Mouse (Mus musculus) adrenal gland, adult 10 weeks (tissue): ENCODE data around the gene Rplp2. TPM values are rescaled to one million over a fixed set of nuclear protein-coding genes. Genes with fewer than 3 reads are reported as not detected.

Source experiments
- polyA plus RNA-seq: library from polyadenylated mRNA; stranded (reverse); fragments of 350-450 nt; fragmentation: Illumina TruSeq; extraction: RNeasy Lipid Tissue Mini Kit (QIAGEN cat#74804); gene quantifications from one replicate; pipeline ENCODE4 v1.2.3, GENCODE M21; 2014; ENCODE audit warnings: low read depth, low replicate concordance

The Rplp2 gene
- polyA plus RNA-seq, result 10.8 TPM

DNA sequence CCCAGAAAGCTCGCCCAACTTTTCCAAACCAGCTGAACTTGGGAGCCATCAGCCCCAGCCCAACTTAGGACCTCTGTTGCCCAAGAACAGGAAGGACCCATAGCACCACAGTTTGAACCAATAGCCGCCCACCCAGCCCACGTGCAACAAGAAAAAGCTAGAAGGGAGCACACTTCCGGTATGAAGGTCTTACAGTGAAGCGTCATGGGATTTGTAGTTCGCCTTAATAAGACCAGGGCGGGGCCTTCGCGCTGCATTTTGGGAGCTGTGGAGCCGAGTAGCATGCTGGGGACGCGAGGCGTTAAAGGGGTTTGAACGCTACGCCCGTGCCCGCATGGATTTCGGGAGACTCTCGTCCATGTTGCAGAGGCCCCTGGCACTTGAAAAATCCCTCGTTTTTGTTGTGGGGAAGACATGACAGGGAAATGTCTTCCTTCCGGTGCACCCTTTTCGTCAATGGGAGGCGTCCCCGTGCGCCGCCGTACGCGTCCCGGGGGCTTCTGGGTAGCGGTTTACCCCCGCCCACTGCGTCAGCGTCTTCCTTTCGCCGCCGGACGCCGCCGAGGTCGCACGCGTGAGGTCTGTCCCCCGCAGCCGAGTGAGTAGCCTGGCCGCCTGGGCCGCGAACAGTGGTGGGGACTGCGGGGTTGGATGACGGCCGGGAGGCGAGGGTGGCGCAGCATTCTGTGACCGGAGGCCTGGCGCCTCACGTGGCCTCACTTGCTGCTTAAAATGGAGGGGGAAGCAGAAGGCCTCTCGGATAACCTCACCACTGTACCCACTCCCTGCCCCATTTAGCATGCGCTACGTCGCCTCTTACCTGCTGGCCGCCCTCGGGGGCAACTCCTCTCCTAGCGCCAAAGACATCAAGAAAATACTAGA lies at the start of gene Rplp2:
Rplp2 (plus strand) TSS at position 261 of the 882 bp plus-strand sequence.

GRCm38 (mm10) chr7:141413809-141414584 lies 33.2 kb upstream of the Rplp2 start, which contains the start of gene Gatd1:
TSS of gene Gatd1 (minus strand) at chr7:141414136.

GRCm38 (mm10) chr7:141429310-141429709 lies 17.9 kb upstream of the Rplp2 start, which contains the start of gene Cend1:
TSS of gene Cend1 (minus strand) at chr7:141429491.

DNA sequence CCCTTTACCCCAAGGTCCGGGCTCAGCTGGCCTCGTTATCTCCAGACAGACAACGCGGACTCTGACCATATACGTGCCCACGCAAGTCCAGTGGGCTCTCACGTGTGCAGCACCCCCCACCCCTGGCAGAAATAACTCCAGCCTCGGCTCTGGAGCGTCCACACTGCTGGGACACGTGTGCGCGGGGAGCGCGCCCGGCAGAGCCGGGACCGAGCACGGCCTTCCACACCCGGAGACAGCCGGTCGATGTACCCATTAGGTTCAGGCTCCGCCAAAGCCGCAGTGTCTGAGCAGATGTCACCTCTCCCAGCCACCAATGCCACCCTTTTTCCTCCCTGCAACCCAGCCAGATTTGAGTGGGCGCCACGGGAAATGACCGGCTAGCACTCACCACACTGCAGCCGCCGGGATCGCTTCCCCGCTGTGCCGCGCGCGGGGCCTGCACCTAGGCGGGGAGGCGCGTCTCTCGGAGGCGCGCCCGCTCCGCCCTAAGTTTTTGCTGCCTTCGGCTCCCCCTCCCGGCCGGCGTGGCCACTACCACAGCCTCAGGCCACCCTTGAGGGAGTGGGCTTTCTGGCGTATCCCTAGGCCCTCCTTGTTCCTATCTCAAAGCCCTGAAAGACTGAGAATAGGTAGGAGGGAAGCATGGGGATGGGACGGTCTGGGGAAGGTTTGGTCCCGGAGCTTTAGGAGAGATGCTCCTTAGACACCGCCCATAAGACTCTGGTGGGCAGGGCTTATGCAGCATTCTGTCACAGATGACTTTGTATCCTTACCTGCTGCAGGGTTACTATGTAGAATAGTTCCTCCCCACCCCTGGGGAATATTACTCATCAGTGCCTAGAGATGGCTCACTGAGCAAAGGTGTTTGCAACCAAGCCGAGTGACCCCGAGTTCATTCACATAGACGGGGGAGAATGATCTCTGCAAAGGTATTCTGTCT lies 9.7 kb upstream of the Rplp2 start, which contains the start of gene Slc25a22:
Slc25a22 (minus strand) TSS at position 715 of the 943 bp plus-strand sequence.

DNA sequence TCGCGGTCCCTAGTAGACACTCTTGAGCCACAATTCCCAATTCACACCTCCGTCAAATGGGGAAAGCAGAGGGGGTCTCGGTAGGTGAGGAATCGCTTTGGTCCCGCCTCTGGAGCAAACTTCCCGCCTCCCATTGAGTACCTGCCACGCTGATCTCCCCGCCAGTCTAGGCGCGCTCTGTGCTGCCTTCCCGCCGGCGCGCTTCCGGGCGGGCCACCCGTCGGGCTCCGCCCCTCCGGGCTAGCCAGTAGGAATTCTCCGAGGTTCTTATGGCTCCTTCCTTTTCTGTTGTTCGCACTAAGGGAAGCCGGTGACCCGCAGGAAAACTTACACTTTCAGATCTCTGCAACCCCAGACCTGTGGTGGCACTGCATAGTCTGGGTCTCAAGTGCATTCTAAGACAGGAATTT lies 3.3 kb upstream of the Rplp2 start, which contains the start of gene Pidd1:
Pidd1 (minus strand) TSS at position 198 of the 410 bp plus-strand sequence.

GRCm38 (mm10) chr7:141454967-141455551 lies 7.9 kb downstream of the Rplp2 start, which contains the start of gene Pnpla2:
TSS of gene Pnpla2 (plus strand) at chr7:141455198.

DNA sequence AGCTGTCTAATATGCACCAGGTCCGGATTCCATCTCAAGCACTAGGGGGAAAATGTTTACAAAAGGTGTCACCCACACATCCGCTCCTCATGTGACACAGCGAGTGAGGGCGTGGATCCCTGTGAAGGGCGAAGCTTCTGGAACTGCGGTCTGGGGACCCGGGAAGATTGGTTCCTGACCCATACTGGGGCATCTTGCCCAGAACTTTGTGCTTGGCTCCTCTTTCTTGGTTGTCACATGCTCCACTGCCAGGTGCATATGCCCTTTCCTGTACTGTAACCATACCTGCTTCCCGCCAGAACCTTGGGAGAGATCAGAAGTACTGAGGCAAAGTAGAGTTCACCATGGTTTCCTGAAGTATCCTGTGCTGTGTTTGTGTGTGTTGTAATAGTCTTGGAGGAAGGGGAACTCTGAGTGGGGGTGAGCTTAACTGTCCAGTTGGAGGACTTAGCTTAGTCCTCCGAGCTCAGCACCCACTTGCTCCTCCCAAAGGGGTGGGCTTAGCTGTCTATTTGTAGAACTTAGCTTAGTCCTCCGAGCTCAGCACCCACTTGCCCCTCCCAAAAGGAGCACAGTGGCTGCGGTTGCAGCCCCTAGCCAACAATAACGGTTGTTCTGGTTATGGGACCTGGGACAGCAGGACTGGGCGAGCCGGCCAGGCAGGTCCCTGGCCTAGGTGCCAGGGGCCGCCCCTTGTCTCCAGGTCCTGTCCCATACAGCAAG lies 13.4 kb downstream of the Rplp2 start, which contains the start of gene Cracr2b:
Cracr2b (plus strand) TSS at position 704 of the 723 bp plus-strand sequence.

GRCm38 (mm10) chr7:141467230-141468030 lies 20.3 kb downstream of the Rplp2 start, which contains the start of gene Cd151:
TSS of gene Cd151 (plus strand) at chr7:141467392.

GRCm38 (mm10) chr7:141475011-141475804 lies 28.0 kb downstream of the Rplp2 start, which contains the start of the genes Polr2l and Tspan4:
TSS of gene Polr2l (minus strand) at chr7:141475132.
TSS of gene Tspan4 (plus strand) at chr7:141475240.

Other genes with a start within 250 kb of the Rplp2 start
- not detected for gene Lmntd2, start 233.3 kb upstream of the Rplp2 start, polyA plus RNA-seq
- 0.64 TPM for gene Rassf7, start 231.5 kb upstream of the Rplp2 start, polyA plus RNA-seq
- 17.6 TPM for gene Phrf1, start 218.6 kb upstream of the Rplp2 start, polyA plus RNA-seq
- gene Irf7, start 180.9 kb upstream of the Rplp2 start, polyA plus RNA-seq, result 19.8 TPM
- 1.3 TPM for gene Cdhr5, start 170.6 kb upstream of the Rplp2 start, polyA plus RNA-seq
- not detected for gene Sct, start 168.2 kb upstream of the Rplp2 start, polyA plus RNA-seq
- gene Drd4, start 155.4 kb upstream of the Rplp2 start, polyA plus RNA-seq, result not detected
- 0.93 TPM for gene Deaf1, start 119.7 kb upstream of the Rplp2 start, polyA plus RNA-seq
- 18.5 TPM for gene Tmem80, start 119.6 kb upstream of the Rplp2 start, polyA plus RNA-seq
- not detected for gene Eps8l2, start 108.5 kb upstream of the Rplp2 start, polyA plus RNA-seq
- gene Taldo1, start 55.2 kb upstream of the Rplp2 start, polyA plus RNA-seq, result 37.2 TPM
- gene Gatd1, start 33.2 kb upstream of the Rplp2 start, polyA plus RNA-seq, result 9.3 TPM
- 1.0 TPM for gene Cend1, start 17.9 kb upstream of the Rplp2 start, polyA plus RNA-seq
- gene Slc25a22, start 9.5 kb upstream of the Rplp2 start, polyA plus RNA-seq, result 2.9 TPM
- gene Pidd1, start 3.3 kb upstream of the Rplp2 start, polyA plus RNA-seq, result 0.23 TPM
- gene Pnpla2, start 7.8 kb downstream of the Rplp2 start, polyA plus RNA-seq, result 15.2 TPM
- gene Cracr2b, start 13.7 kb downstream of the Rplp2 start, polyA plus RNA-seq, result not detected
- 96.8 TPM for gene Cd151, start 20.0 kb downstream of the Rplp2 start, polyA plus RNA-seq
- gene Polr2l, start 27.8 kb downstream of the Rplp2 start, polyA plus RNA-seq, result 6.1 TPM
- gene Tspan4, start 27.9 kb downstream of the Rplp2 start, polyA plus RNA-seq, result 1.6 TPM
- gene Chid1, start 92.5 kb downstream of the Rplp2 start, polyA plus RNA-seq, result 7.0 TPM
- gene Ap2a2, start 114.8 kb downstream of the Rplp2 start, polyA plus RNA-seq, result 45.8 TPM
- gene Muc6, start 207.9 kb downstream of the Rplp2 start, polyA plus RNA-seq, result not detected
- not detected for gene Muc2, start 243.0 kb downstream of the Rplp2 start, polyA plus RNA-seq